Mouse (Mus musculus): ENCODE results near the gene Rab17. TPM values are rescaled to one million over a fixed set of nuclear protein-coding genes. Genes with fewer than 3 reads are reported as not detected.

Gene Rab17
- polyA plus RNA-seq, 1 experiment: 0.09 TPM

DNA sequence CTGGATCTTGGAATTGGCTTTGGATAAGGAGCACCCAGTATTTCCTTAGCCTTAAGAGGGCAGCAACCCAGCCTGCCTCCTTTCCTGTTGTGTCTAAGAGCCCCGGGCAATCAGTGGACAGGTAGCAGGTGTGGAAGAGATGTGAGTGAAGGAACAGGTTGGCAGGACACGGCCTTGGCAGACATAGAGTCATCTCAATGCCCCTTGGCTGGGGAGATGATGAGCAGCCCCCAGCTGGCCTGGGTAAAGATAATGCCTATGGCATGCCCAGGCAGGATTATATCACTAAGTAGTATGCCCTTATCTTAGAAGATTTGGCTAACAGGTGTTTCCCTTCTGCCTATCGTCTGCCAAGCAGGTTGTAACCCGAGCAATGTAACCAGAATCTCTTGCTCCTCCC lies 27.7 kb upstream of the Rab17 start:
- TF ChIP-seq CTCF (IDR thresholded peaks at IDR 0.05; ENCODE audit: extremely low read depth, insufficient read depth, insufficient read length, insufficient replicate concordance): no peak
- no peak for TF ChIP-seq POLR2A (IDR thresholded peaks at IDR 0.05; ENCODE audit: low read depth, low read length)
- DNase-seq (ENCODE audit: low read depth in 1 of 2, low spot score in 2 of 2): no peak
- H3K4me3 ChIP-seq (ENCODE audit: extremely low read depth, insufficient read depth, insufficient read length): no peak overlapping the region
- no peaks in the 10 kb centered on the region for H3K36me3 ChIP-seq (ENCODE audit: control insufficient read depth, insufficient read depth, low read length)
- peaks cover 5% of the 10 kb centered on the region for H3K27me3 ChIP-seq (ENCODE audit: control insufficient read depth, insufficient read depth, low read length)
- WGBS: 71% methylated on average over 4 of the region's 4 CpGs
- peaks cover 5% of the 10 kb centered on the region; the same call in 1 of the 2 replicates for H3K4me1 ChIP-seq (ENCODE audit: control insufficient read depth, insufficient read depth, insufficient read length)
- H3K27ac ChIP-seq (ENCODE audit: insufficient read depth, low read length): no peak overlapping the region

DNA sequence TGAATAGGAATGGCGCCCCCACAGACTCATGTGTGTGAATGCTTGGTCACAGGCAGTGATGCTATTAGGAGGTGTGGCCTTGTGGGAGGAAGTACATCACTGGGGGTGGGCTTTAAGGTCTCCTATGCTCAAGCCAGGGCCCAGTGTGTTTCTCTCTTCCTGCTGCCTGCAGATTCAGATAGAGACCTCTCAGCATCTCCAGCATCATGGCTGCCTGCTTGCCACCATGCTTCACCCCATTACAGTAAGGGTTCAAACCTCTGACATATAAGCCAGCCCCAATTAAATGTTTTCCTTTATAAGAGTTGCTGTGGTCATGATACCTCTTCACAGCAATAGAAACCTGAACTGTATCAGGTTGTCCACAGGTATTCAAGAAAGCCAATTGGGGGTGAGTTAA lies 26.5 kb upstream of the Rab17 start:
- Histone ChIP-seq H3K36me3 (ENCODE audit: control insufficient read depth, insufficient read depth, low read length) (no peaks in the 10 kb centered on the region), H3K4me3 (ENCODE audit: extremely low read depth, insufficient read depth, insufficient read length) (no peak overlapping the region), H3K27ac (ENCODE audit: insufficient read depth, low read length) (no peak overlapping the region), H3K4me1 (ENCODE audit: control insufficient read depth, insufficient read depth, insufficient read length) (peaks cover 5% of the 10 kb centered on the region; the same call in 1 of the 2 replicates), H3K27me3 (ENCODE audit: control insufficient read depth, insufficient read depth, low read length) (peaks cover 5% of the 10 kb centered on the region)
- no peak for TF ChIP-seq POLR2A (IDR thresholded peaks at IDR 0.05; ENCODE audit: low read depth, low read length)
- TF ChIP-seq CTCF (IDR thresholded peaks at IDR 0.05; ENCODE audit: extremely low read depth, insufficient read depth, insufficient read length, insufficient replicate concordance): no peak
- WGBS: 88% methylated on average over 1 of the region's 1 CpGs
- DNase-seq (ENCODE audit: low read depth in 1 of 2, low spot score in 2 of 2): no peak

- WGBS: 80% methylated on average over 3 of the region's 3 CpGs
- peak in 1 of 2 experiments; percentile 3 for DNase-seq (ENCODE audit: low read depth in 1 of 2, low spot score in 2 of 2)
- Histone ChIP-seq H3K4me3 (ENCODE audit: extremely low read depth, insufficient read depth, insufficient read length) (no peak overlapping the region), H3K27ac (ENCODE audit: insufficient read depth, low read length) (no peak overlapping the region), H3K27me3 (ENCODE audit: control insufficient read depth, insufficient read depth, low read length) (no peaks in the 10 kb centered on the region), H3K36me3 (ENCODE audit: control insufficient read depth, insufficient read depth, low read length) (no peaks in the 10 kb centered on the region), H3K4me1 (ENCODE audit: control insufficient read depth, insufficient read depth, insufficient read length) (no peaks in the 10 kb centered on the region)
- no peak for TF ChIP-seq CTCF (IDR thresholded peaks at IDR 0.05; ENCODE audit: extremely low read depth, insufficient read depth, insufficient read length, insufficient replicate concordance)
- no peak for TF ChIP-seq POLR2A (IDR thresholded peaks at IDR 0.05; ENCODE audit: low read depth, low read length)
Observed at GRCm38 (mm10) chr1:90981346-90981745, 11.9 kb upstream of the Rab17 start.

DNA sequence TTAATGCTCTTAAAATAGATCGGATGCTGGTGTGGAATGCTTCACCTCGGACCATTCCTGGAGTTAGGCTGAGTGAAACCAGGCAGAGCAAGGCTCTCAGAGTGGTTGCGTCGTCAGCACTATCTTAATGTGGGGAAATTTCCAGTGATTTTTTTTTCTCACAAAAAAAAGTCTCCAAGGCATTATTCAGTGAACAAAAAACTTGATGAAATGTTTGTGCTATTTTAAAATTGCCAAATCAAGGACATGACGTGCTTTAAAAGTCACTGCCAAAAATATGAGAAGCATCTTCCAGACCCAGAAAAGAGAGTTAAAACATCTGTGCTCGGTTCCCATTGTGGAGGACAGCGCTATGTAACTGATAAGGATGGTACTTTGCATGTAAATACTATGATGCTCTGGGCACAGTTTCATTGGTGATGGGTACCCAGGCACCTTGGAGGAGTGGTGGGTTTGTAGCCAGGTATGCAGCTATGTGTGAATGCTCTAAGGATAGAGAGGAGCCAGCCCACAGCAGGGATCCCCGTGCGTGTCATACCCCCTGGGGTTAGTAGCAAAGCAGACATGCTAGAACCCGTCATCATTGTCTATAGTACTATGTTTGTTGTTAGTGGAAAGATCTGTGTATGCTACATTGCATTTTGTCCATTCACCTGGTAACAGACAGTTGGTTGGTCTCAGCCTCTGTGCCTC lies 11.3 kb upstream of the Rab17 start:
- Histone ChIP-seq H3K27me3 (ENCODE audit: control insufficient read depth, insufficient read depth, low read length) (no peaks in the 10 kb centered on the region), H3K4me1 (ENCODE audit: control insufficient read depth, insufficient read depth, insufficient read length) (no peaks in the 10 kb centered on the region), H3K36me3 (ENCODE audit: control insufficient read depth, insufficient read depth, low read length) (no peaks in the 10 kb centered on the region), H3K27ac (ENCODE audit: insufficient read depth, low read length) (no peak overlapping the region), H3K4me3 (ENCODE audit: extremely low read depth, insufficient read depth, insufficient read length) (no peak overlapping the region)
- DNase-seq (ENCODE audit: low read depth in 1 of 2, low spot score in 2 of 2): peak in 1 of 2 experiments; percentile 1
- 79% methylated on average over 10 of the region's 10 CpGs for WGBS
- TF ChIP-seq CTCF (IDR thresholded peaks at IDR 0.05; ENCODE audit: extremely low read depth, insufficient read depth, insufficient read length, insufficient replicate concordance): no peak
- TF ChIP-seq POLR2A (IDR thresholded peaks at IDR 0.05; ENCODE audit: low read depth, low read length): no peak

DNA sequence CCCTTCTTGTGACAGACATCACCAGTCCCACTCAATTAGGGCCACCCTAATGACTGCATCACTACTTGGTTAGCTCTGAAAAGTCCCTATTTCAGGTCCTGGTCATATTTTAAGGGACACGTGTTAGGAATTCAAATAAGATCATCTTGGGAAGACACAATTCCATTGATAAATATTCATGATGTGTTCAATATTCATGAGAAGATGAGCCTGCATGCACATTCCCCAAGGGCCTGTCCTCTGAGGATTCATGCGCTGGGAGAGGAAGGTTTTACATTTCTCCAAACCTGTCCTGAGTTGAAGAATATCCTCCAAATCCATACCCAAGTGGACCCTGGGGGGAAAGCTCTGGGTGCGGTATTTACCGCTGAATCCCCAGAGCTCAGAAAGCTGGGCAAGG lies 6.5 kb upstream of the Rab17 start:
- H3K4me3 ChIP-seq (ENCODE audit: extremely low read depth, insufficient read depth, insufficient read length): no peak overlapping the region
- 96% methylated on average over 4 of the region's 4 CpGs for WGBS
- no peak overlapping the region for H3K27ac ChIP-seq (ENCODE audit: insufficient read depth, low read length)
- TF ChIP-seq CTCF (IDR thresholded peaks at IDR 0.05; ENCODE audit: extremely low read depth, insufficient read depth, insufficient read length, insufficient replicate concordance) (no peak), POLR2A (IDR thresholded peaks at IDR 0.05; ENCODE audit: low read depth, low read length) (no peak)
- H3K4me1 ChIP-seq (ENCODE audit: control insufficient read depth, insufficient read depth, insufficient read length): no peaks in the 10 kb centered on the region
- no peak for DNase-seq (ENCODE audit: low read depth in 1 of 2, low spot score in 2 of 2)
- no peaks in the 10 kb centered on the region for H3K36me3 ChIP-seq (ENCODE audit: control insufficient read depth, insufficient read depth, low read length)
- no peaks in the 10 kb centered on the region for H3K27me3 ChIP-seq (ENCODE audit: control insufficient read depth, insufficient read depth, low read length)

DNA sequence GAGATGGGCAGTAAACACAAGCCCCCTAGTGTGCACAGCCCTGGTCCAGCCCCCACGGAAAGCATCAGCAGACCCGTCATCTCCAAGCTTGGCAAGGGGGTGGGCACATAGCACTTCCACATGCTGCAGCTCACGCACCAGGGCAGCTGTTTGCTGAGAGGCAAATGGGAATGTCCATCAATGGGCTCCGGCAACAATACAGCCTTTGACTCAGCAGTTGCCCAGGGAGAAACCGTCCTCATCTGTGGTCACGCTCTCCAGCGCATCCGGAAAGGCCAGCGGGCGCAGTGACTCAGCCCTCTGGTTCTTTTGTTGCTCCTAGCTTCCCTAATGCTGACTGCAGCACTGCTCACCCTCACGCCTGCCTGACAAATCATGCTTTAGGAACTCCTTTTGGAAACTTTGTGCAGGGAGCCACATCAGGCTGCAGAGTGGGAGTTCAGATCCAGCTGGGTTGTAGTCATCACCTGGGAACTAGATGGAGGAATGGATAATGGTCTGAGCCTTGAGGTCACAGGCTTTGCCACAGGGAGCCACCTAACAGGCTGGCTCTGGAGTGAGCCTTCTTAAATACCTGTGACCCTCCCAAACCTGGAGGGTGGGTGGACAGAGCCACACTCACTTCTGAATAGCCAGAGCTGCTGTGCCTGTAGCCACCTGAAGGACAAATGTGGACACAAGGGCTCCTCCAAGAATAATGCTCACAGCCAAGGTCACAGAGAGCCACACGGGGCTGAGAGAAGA lies 5.6 kb upstream of the Rab17 start:
- TF ChIP-seq POLR2A (IDR thresholded peaks at IDR 0.05; ENCODE audit: low read depth, low read length): no peak
- TF ChIP-seq CTCF (IDR thresholded peaks at IDR 0.05; ENCODE audit: extremely low read depth, insufficient read depth, insufficient read length, insufficient replicate concordance): no peak
- Histone ChIP-seq H3K27ac (ENCODE audit: insufficient read depth, low read length) (no peak overlapping the region), H3K36me3 (ENCODE audit: control insufficient read depth, insufficient read depth, low read length) (no peaks in the 10 kb centered on the region), H3K4me1 (ENCODE audit: control insufficient read depth, insufficient read depth, insufficient read length) (no peaks in the 10 kb centered on the region), H3K27me3 (ENCODE audit: control insufficient read depth, insufficient read depth, low read length) (no peaks in the 10 kb centered on the region), H3K4me3 (ENCODE audit: extremely low read depth, insufficient read depth, insufficient read length) (no peak overlapping the region)
- DNase-seq (ENCODE audit: low read depth in 1 of 2, low spot score in 2 of 2): peak in 1 of 2 experiments; percentile 3
- WGBS: 23% methylated on average over 12 of the region's 12 CpGs

GRCm38 (mm10) chr1:90973574-90973911 lies 4.1 kb upstream of the Rab17 start:
- no peaks in the 10 kb centered on the region for H3K27me3 ChIP-seq (ENCODE audit: control insufficient read depth, insufficient read depth, low read length)
- TF ChIP-seq CTCF (IDR thresholded peaks at IDR 0.05; ENCODE audit: extremely low read depth, insufficient read depth, insufficient read length, insufficient replicate concordance) (no peak), POLR2A (IDR thresholded peaks at IDR 0.05; ENCODE audit: low read depth, low read length) (no peak)
- no peaks in the 10 kb centered on the region for H3K36me3 ChIP-seq (ENCODE audit: control insufficient read depth, insufficient read depth, low read length)
- 78% methylated on average over 2 of the region's 2 CpGs for WGBS
- DNase-seq (ENCODE audit: low read depth in 1 of 2, low spot score in 2 of 2): no peak
- no peak overlapping the region for H3K4me3 ChIP-seq (ENCODE audit: extremely low read depth, insufficient read depth, insufficient read length)
- H3K27ac ChIP-seq (ENCODE audit: insufficient read depth, low read length): no peak overlapping the region
- no peaks in the 10 kb centered on the region for H3K4me1 ChIP-seq (ENCODE audit: control insufficient read depth, insufficient read depth, insufficient read length)
